Mouse (Mus musculus) midbrain, embryonic 12.5 days (tissue): ENCODE results near the gene Kif5c. TPM values are rescaled to one million over a fixed set of nuclear protein-coding genes. Genes with fewer than 3 reads are reported as not detected.

Experiments used
- ATAC-seq: fragments of 200-750 bp; cut with Nextera tagmentation; 2 replicates; pipeline ENCODE4 v1.8.0; 2017; ENCODE audit warnings: low read depth, moderate TSS enrichment, moderate library complexity; ENCODE audit not compliant: low FRiP score
- H3K27ac ChIP-seq: fragments of 300-500 bp; sonication (generic); replicated peaks from 2 replicates; pipeline ENCODE4 v1.5.1; 2016; ENCODE audit warnings: mild to moderate bottlenecking
- H3K27me3 ChIP-seq: fragments of 300-500 bp; sonication (generic); 2 replicates; pipeline ENCODE4 v1.6.1; 2016; ENCODE audit warnings: mild to moderate bottlenecking
- H3K36me3 ChIP-seq: fragments of 300-500 bp; sonication (generic); 2 replicates; pipeline ENCODE4 v1.6.1; 2016
- H3K4me1 ChIP-seq: fragments of 300-500 bp; sonication (generic); 2 replicates; pipeline ENCODE4 v1.6.1; 2016
- H3K4me2 ChIP-seq: fragments of 300-500 bp; sonication (generic); replicated peaks from 2 replicates; pipeline ENCODE4 v1.6.1; 2016; ENCODE audit warnings: mild to moderate bottlenecking, moderate library complexity
- H3K4me3 ChIP-seq: fragments of 300-500 bp; sonication (generic); 2 replicates; pipeline ENCODE4 v1.5.1; 2016; ENCODE audit warnings: mild to moderate bottlenecking
- H3K9ac ChIP-seq: fragments of 300-500 bp; sonication (generic); replicated peaks from 2 replicates; pipeline ENCODE4 v1.6.1; 2016; ENCODE audit warnings: mild to moderate bottlenecking, moderate library complexity
- H3K9me3 ChIP-seq: fragments of 300-500 bp; sonication (generic); 2 replicates; pipeline ENCODE4 v1.6.1; 2016; ENCODE audit warnings: mild to moderate bottlenecking
- WGBS: fragments of 180-500 bp; shearing (Covaris S2); methylation state at CpG from one replicate; pipeline ENCODE4 v1.1.7; 2016; 5-methylcytosine and 5-hydroxymethylcytosine counted together
- polyA plus RNA-seq: library from polyadenylated mRNA; unstranded; fragments of >200 nt; fragmentation: Nextera tagmentation; extraction: Ambion mirVana; gene quantifications from 2 replicates; pipeline ENCODE4 v1.2.1, GENCODE M21; 2016

Kif5c gene
- polyA plus RNA-seq, 1 experiment from 2014 or later = 131 TPM

GRCm38 (mm10) chr2:49655195-49655873 is 36.2 kb downstream of the Kif5c start:
- ATAC-seq = no peak
- no peaks in the 10 kb centered on the region for H3K9me3 ChIP-seq
- peak overlapping the region; percentile 63 for H3K27ac ChIP-seq
- no peak overlapping the region; the same call in 1 of the 2 replicates for H3K4me2 ChIP-seq
- no peaks in the 10 kb centered on the region for H3K27me3 ChIP-seq
- WGBS = 55% methylated on average over 11 of the region's 11 CpGs
- H3K36me3 ChIP-seq = peaks cover 10% of the 10 kb centered on the region; the same call in 1 of the 2 replicates
- H3K4me3 ChIP-seq = no peak overlapping the region
- H3K4me1 ChIP-seq = peaks cover 37% of the 10 kb centered on the region
- H3K9ac ChIP-seq = no peak overlapping the region

- Histone ChIP-seq H3K9me3 (no peaks in the 10 kb centered on the region), H3K27ac (peak overlapping the region; percentile 63), H3K4me2 (no peak overlapping the region), H3K36me3 (peaks cover 10% of the 10 kb centered on the region; the same call in 1 of the 2 replicates), H3K27me3 (no peaks in the 10 kb centered on the region), H3K4me1 (peaks cover 37% of the 10 kb centered on the region), H3K9ac (no peak overlapping the region), H3K4me3 (no peak overlapping the region)
- ATAC-seq = 0 out of 2 replicates have a peak, but pooled peaks have one; percentile 10
- 94% methylated on average over 3 of the region's 3 CpGs for WGBS
These were observed 36.7 kb downstream of the Kif5c start for GRCm38 (mm10) chr2:49655874-49656195.

DNA sequence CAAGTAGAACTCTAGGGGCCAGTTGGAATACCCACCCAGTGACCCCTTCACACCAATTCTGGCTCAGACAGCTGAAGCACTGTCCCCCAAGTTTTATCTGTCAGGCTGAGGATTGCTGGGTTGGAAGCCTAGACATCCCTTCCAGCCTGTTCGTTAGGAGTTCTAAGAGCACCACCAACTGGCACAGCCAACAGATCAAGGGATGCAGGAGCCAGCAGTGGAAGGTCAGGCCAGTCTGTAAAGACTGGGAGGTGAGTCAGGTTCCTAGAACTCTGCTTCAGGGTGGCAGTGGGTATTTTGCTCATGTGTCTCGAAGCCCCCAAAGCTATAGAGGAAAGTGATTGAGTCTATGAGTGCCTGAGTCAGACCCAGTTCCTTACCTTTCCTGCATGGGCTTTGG is 37.9 kb downstream of the Kif5c start:
- no peak overlapping the region for H3K27ac ChIP-seq
- no peaks in the 10 kb centered on the region for H3K27me3 ChIP-seq
- 89% methylated on average over 2 of the region's 2 CpGs for WGBS
- H3K4me2 ChIP-seq = no peak overlapping the region
- no peak for ATAC-seq
- peaks cover 36% of the 10 kb centered on the region for H3K4me1 ChIP-seq
- H3K9ac ChIP-seq = no peak overlapping the region
- H3K4me3 ChIP-seq = no peak overlapping the region
- H3K36me3 ChIP-seq = peaks cover 9% of the 10 kb centered on the region; the same call in 1 of the 2 replicates
- H3K9me3 ChIP-seq = no peaks in the 10 kb centered on the region

DNA sequence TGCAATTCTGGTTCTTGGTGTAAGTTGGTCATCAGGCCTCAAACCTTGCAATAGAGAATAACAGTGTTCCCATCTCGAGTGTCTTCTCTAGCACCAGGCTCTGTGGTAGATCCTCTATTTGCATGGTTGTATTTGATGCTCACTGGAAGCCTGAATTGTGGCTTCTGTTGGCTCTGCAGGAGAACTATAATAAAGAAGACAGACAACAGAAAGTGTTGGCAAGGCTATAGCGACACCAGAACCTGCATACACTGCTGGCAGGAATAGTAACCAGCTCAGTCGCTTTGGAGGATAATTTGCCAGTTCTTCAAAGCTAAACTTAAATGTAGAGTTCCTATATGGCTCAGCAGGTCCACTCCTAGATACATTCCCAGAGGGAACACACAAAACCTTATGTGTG is 38.6 kb downstream of the Kif5c start:
- Histone ChIP-seq H3K4me3 (no peak overlapping the region), H3K9me3 (no peaks in the 10 kb centered on the region), H3K27me3 (no peaks in the 10 kb centered on the region), H3K4me2 (no peak overlapping the region), H3K9ac (no peak overlapping the region), H3K27ac (no peak overlapping the region), H3K4me1 (peaks cover 31% of the 10 kb centered on the region), H3K36me3 (0 out of 2 replicates have a peak, but pooled peaks cover 3% of the 10 kb centered on the region)
- 87% methylated on average over 3 of the region's 3 CpGs for WGBS
- ATAC-seq = no peak

DNA sequence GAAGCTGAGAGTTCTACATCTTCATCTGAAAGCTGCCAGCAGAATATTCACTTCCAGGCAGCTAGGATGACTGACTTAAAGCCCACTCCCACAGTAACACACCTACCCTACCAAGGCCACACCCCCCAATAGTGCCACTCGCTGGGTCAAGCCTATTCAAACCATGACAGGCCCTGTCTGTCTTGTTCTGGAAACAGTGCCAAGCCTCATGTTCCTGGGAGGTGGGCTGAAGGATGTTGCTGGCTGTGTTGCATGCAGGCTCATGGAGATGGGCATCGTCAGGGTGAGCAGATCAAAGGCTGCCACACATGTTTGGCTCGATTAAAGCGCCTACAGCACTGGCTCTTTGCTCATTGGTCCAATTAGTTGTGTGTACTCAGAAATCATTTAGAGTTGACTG is 39.9 kb downstream of the Kif5c start:
- ATAC-seq = peak; percentile 17; the same call in 1 of the 2 replicates

GRCm38 (mm10) chr2:49659964-49660363 is 40.9 kb downstream of the Kif5c start:
- no peak for ATAC-seq
- H3K4me1 ChIP-seq = peaks cover 24% of the 10 kb centered on the region
- no peak overlapping the region for H3K27ac ChIP-seq

More for the DNA sequence above, 39.9 kb downstream of the Kif5c start:
- Histone ChIP-seq H3K9me3 (no peaks in the 10 kb centered on the region), H3K9ac (no peak overlapping the region), H3K4me1 (peaks cover 31% of the 10 kb centered on the region), H3K36me3 (no peaks in the 10 kb centered on the region), H3K27ac (no peak overlapping the region), H3K4me2 (no peak overlapping the region), H3K4me3 (no peak overlapping the region), H3K27me3 (no peaks in the 10 kb centered on the region)
- 88% methylated on average over 4 of the region's 4 CpGs for WGBS

GRCm38 (mm10) chr2:49660375-49660923 is 41.4 kb downstream of the Kif5c start:
- Histone ChIP-seq H3K27me3 (no peaks in the 10 kb centered on the region), H3K4me2 (no peak overlapping the region), H3K9ac (no peak overlapping the region), H3K4me1 (peaks cover 19% of the 10 kb centered on the region), H3K27ac (no peak overlapping the region), H3K36me3 (no peaks in the 10 kb centered on the region), H3K9me3 (no peaks in the 10 kb centered on the region), H3K4me3 (no peak overlapping the region)
- WGBS = 89% methylated on average over 12 of the region's 12 CpGs
- no peak for ATAC-seq

More at GRCm38 (mm10) chr2:49659964-49660363, 40.9 kb downstream of the Kif5c start:
- H3K4me2 ChIP-seq = no peak overlapping the region
- no peaks in the 10 kb centered on the region for H3K36me3 ChIP-seq
- H3K27me3 ChIP-seq = no peaks in the 10 kb centered on the region
- WGBS = 47% methylated on average over 8 of the region's 8 CpGs
- no peak overlapping the region for H3K4me3 ChIP-seq
- no peaks in the 10 kb centered on the region for H3K9me3 ChIP-seq
- H3K9ac ChIP-seq = no peak overlapping the region

DNA sequence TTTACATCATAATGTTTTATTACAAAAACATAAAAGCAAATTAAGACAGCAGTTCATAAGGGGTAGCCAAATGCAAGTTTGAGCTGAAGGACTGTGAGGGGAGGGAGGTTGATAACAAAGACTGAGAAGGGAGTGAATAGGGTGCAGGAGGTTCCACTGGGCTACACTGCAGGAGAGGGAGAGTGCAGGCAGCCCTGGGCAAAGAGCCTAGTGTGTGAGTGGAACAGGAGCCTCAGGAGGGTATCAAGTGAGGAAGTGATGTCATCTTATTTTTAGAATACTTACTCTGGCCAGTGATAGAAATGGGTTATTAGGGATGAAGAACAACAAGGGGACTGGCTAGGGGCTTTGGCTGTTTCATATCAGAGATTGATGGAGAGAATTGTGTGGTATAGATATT is 42.2 kb downstream of the Kif5c start:
- Histone ChIP-seq H3K4me3 (no peak overlapping the region), H3K4me1 (peaks cover 14% of the 10 kb centered on the region; the same call in 1 of the 2 replicates), H3K27me3 (no peaks in the 10 kb centered on the region), H3K9ac (no peak overlapping the region), H3K4me2 (no peak overlapping the region), H3K9me3 (no peaks in the 10 kb centered on the region), H3K36me3 (no peaks in the 10 kb centered on the region), H3K27ac (no peak overlapping the region)
- no peak for ATAC-seq

- ATAC-seq = no peak
- Histone ChIP-seq H3K4me3 (no peak overlapping the region), H3K9ac (no peak overlapping the region), H3K9me3 (no peaks in the 10 kb centered on the region), H3K36me3 (no peaks in the 10 kb centered on the region), H3K27ac (no peak overlapping the region), H3K4me2 (no peak overlapping the region), H3K27me3 (no peaks in the 10 kb centered on the region), H3K4me1 (peaks cover 14% of the 10 kb centered on the region; the same call in 1 of the 2 replicates)
- 95% methylated on average over 3 of the region's 3 CpGs for WGBS
These were observed 42.8 kb downstream of the Kif5c start for GRCm38 (mm10) chr2:49661872-49662271.

GRCm38 (mm10) chr2:49671753-49672500 is 52.8 kb downstream of the Kif5c start:
- H3K4me3 ChIP-seq = no peak overlapping the region
- H3K4me1 ChIP-seq = peaks cover 39% of the 10 kb centered on the region
- H3K27ac ChIP-seq = peak overlapping the region; percentile 81
- 0 out of 2 replicates have a peak, but pooled peaks cover 3% of the 10 kb centered on the region for H3K9me3 ChIP-seq
- peak; percentile 45 for ATAC-seq
- no peaks in the 10 kb centered on the region; the same call in 1 of the 2 replicates for H3K36me3 ChIP-seq
- no peak overlapping the region for H3K9ac ChIP-seq
- 61% methylated on average over 12 of the region's 12 CpGs for WGBS
- no peaks in the 10 kb centered on the region for H3K27me3 ChIP-seq
- no peak overlapping the region; the same call in 1 of the 2 replicates for H3K4me2 ChIP-seq

- Histone ChIP-seq H3K4me1 (peaks cover 43% of the 10 kb centered on the region), H3K9me3 (0 out of 2 replicates have a peak, but pooled peaks cover 3% of the 10 kb centered on the region), H3K27me3 (no peaks in the 10 kb centered on the region), H3K36me3 (no peaks in the 10 kb centered on the region; the same call in 1 of the 2 replicates), H3K4me3 (no peak overlapping the region), H3K4me2 (no peak overlapping the region; the same call in 1 of the 2 replicates), H3K27ac (peak overlapping the region; percentile 81), H3K9ac (no peak overlapping the region)
- WGBS = 36% methylated on average over 7 of the region's 7 CpGs
- ATAC-seq = peak; percentile 66
These were observed 53.4 kb downstream of the Kif5c start for GRCm38 (mm10) chr2:49672501-49672874.

GRCm38 (mm10) chr2:49676020-49676419 is 56.9 kb downstream of the Kif5c start:
- H3K4me1 ChIP-seq = peaks cover 54% of the 10 kb centered on the region
- H3K27ac ChIP-seq = no peak overlapping the region
- peaks cover under 1% of the 10 kb centered on the region; the same call in 1 of the 2 replicates for H3K36me3 ChIP-seq
- no peak overlapping the region for H3K4me2 ChIP-seq
- H3K27me3 ChIP-seq = no peaks in the 10 kb centered on the region
- WGBS = 89% methylated on average over 12 of the region's 12 CpGs
- H3K9me3 ChIP-seq = no peaks in the 10 kb centered on the region
- ATAC-seq = no peak
- H3K9ac ChIP-seq = no peak overlapping the region
- no peak overlapping the region for H3K4me3 ChIP-seq
